Mouse (Mus musculus): ENCODE data around the gene Ap1m2.

DNA sequence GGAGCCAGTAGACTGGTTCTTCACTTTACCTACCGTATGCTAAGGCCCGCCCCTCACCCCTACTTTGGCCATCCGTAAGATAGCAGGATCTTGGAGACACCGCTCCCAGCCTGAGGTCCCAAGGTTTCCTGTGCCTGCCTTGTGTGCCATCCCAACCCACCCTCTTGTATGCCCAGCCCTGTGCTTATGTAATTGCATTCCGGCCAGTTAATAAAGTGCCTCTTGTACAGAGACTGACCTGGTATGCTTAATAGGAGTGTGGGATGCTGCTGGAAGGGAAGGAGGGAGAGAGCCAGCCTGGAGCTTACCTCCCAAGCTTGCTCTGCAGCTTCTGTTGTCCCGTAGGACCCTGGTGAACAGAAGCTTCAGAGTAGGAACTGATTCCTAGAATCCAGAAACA, 42.7 kb upstream of the Ap1m2 start:
- no peak for TF ChIP-seq CTCF (IDR thresholded peaks at IDR 0.05; ENCODE audit: low read depth, low read length)
- no peak for TF ChIP-seq POLR2A (IDR thresholded peaks at IDR 0.05; ENCODE audit: extremely low read depth, insufficient read depth, low read length)

Data from liver, adult 2 months (tissue).